Comparison of ENCODE assay signal across 7 mouse cellular contexts in genomic region chr6:71831581-71831960, GRCm38 (mm10). TPM values are rescaled to one million over a fixed set of nuclear protein-coding genes. Genes with fewer than 3 reads are reported as not detected.
DNase-seq lines count a peak whose midpoint lies in the region; ATAC-seq lines count a peak whose summit lies in the region.

No protein-coding gene starts in this region.

- H3K27ac ChIP-seq in embryonic facial prominence, embryonic 11.5 days (replicated peaks; ENCODE audit: low read depth, low read length): peak overlapping the region; percentile 74
- H3K27ac ChIP-seq in limb, embryonic 10.5 days: peak overlapping the region; percentile 93
- H3K27ac ChIP-seq in midbrain, embryonic 13.5 days: peak overlapping the region; percentile 88

- H3K27me3 ChIP-seq in embryonic facial prominence, embryonic 11.5 days (ENCODE audit: control insufficient read depth, insufficient read depth, low read length): no peaks in the 10 kb centered on the region
- H3K27me3 ChIP-seq in limb, embryonic 10.5 days (ENCODE audit: low read depth, poor library complexity, severe bottlenecking): no peaks in the 10 kb centered on the region
- no peaks in the 10 kb centered on the region for H3K27me3 ChIP-seq in midbrain, embryonic 13.5 days

- H3K9me3 ChIP-seq in embryonic facial prominence, embryonic 11.5 days (replicated peaks; ENCODE audit: control insufficient read depth, low read length): no peaks in the 10 kb centered on the region
- H3K9me3 ChIP-seq in limb, embryonic 10.5 days (replicated peaks): no peaks in the 10 kb centered on the region
- H3K9me3 ChIP-seq in midbrain, embryonic 13.5 days: no peaks in the 10 kb centered on the region

- H3K9ac ChIP-seq in embryonic facial prominence, embryonic 11.5 days (replicated peaks; ENCODE audit: low read length): peak overlapping the region; percentile 77
- H3K9ac ChIP-seq in midbrain, embryonic 13.5 days (replicated peaks): peak overlapping the region; percentile 88

- no peaks in the 10 kb centered on the region for H3K36me3 ChIP-seq in embryonic facial prominence, embryonic 11.5 days (replicated peaks; ENCODE audit: control insufficient read depth, insufficient read depth, low read depth, low read length)
- peaks cover 29% of the 10 kb centered on the region for H3K36me3 ChIP-seq in limb, embryonic 10.5 days
- H3K36me3 ChIP-seq in midbrain, embryonic 13.5 days: peaks cover 3% of the 10 kb centered on the region

- peak; percentile 99 for ATAC-seq in embryonic facial prominence, embryonic 11.5 days (replicated peaks; ENCODE audit: insufficient number of reproducible peaks, low FRiP score, low TSS enrichment, low read depth)
- ATAC-seq in granulocyte monocyte progenitor cell, adult 5-6 weeks (replicated peaks; ENCODE audit: poor library complexity, severe bottlenecking): peak; percentile 93
- peak; percentile 99 for ATAC-seq in midbrain, embryonic 13.5 days

- peak overlapping the region; percentile 85 for H3K4me3 ChIP-seq in embryonic facial prominence, embryonic 11.5 days (ENCODE audit: low read depth, low read length)
- peak overlapping the region; percentile 94 for H3K4me3 ChIP-seq in limb, embryonic 10.5 days
- peak overlapping the region; percentile 92 for H3K4me3 ChIP-seq in midbrain, embryonic 13.5 days (replicated peaks)

- H3K4me1 ChIP-seq in embryonic facial prominence, embryonic 11.5 days (ENCODE audit: control insufficient read depth, insufficient read depth, low read length): no peaks in the 10 kb centered on the region
- peaks cover 9% of the 10 kb centered on the region for H3K4me1 ChIP-seq in limb, embryonic 10.5 days
- H3K4me1 ChIP-seq in midbrain, embryonic 13.5 days (replicated peaks): peaks cover 19% of the 10 kb centered on the region

- 0% methylated on average over 21 of the region's 21 CpGs for WGBS in embryonic facial prominence, embryonic 11.5 days
- under 1% methylated on average over 21 of the region's 21 CpGs for WGBS in limb, embryonic 10.5 days
- WGBS in midbrain, embryonic 13.5 days: under 1% methylated on average over 21 of the region's 21 CpGs

- peak; percentile 97 for DNase-seq in adrenal gland, postnatal 14 days
- peak; percentile 96 for DNase-seq in embryonic facial prominence, embryonic 11.5 days (ENCODE audit: low spot score)
- peak; percentile 99 for DNase-seq in kidney, adult 11 months
- peak; percentile 90 for DNase-seq in limb, embryonic 10.5 days (ENCODE audit: low spot score)
- peak; percentile 87 for DNase-seq in spleen, adult 12 weeks (ENCODE audit: low spot score)

- H3K4me2 ChIP-seq in embryonic facial prominence, embryonic 11.5 days (ENCODE audit: low read depth, low read length): peak overlapping the region; percentile 35
- H3K4me2 ChIP-seq in midbrain, embryonic 13.5 days (replicated peaks): peak overlapping the region; percentile 74

RNA-seq across cellular contexts. Expression of gene Immt, which starts 0.4 kb away (rescaled TPM):
- total RNA-seq in adrenal gland, postnatal 14 days (2021): 387 and 402 TPM in 2 replicates
- 189 and 192 TPM in 2 replicates for polyA plus RNA-seq in embryonic facial prominence, embryonic 11.5 days (2014; fragmentation: Nextera tagmentation; extraction: Ambion mirVana)
- total RNA-seq in granulocyte monocyte progenitor cell, adult 5-6 weeks (2014; fragmentation: Nextera tagmentation): 148 and 158 TPM in 2 replicates
- total RNA-seq in granulocyte monocyte progenitor cell, adult 5-6 weeks (2017): 142 and 149 TPM in 2 replicates
- polyA plus RNA-seq in limb, embryonic 10.5 days (2016; fragmentation: Nextera tagmentation; extraction: Ambion mirVana): 231 and 240 TPM in 2 replicates
- 161 and 163 TPM in 2 replicates for polyA plus RNA-seq in midbrain, embryonic 13.5 days (2015; fragmentation: Nextera tagmentation; extraction: Ambion mirVana)

RNA-seq across cellular contexts. Expression of gene Mrpl35, which starts 4.8 kb away (rescaled TPM):
- total RNA-seq in adrenal gland, postnatal 14 days (2021): 50.1 and 54.5 TPM in 2 replicates
- polyA plus RNA-seq in embryonic facial prominence, embryonic 11.5 days (2014; fragmentation: Nextera tagmentation; extraction: Ambion mirVana): 68.1 and 73.0 TPM in 2 replicates
- total RNA-seq in granulocyte monocyte progenitor cell, adult 5-6 weeks (2014; fragmentation: Nextera tagmentation): 21.6 and 34.0 TPM in 2 replicates
- total RNA-seq in granulocyte monocyte progenitor cell, adult 5-6 weeks (2017): 40.0 and 54.7 TPM in 2 replicates
- 70.7 and 80.4 TPM in 2 replicates for polyA plus RNA-seq in limb, embryonic 10.5 days (2016; fragmentation: Nextera tagmentation; extraction: Ambion mirVana)
- 42.3 and 47.5 TPM in 2 replicates for polyA plus RNA-seq in midbrain, embryonic 13.5 days (2015; fragmentation: Nextera tagmentation; extraction: Ambion mirVana)

Comparison
In these comparisons a context has a peak if more than half of its experiments do, and no peak if none do; other contexts are left out.
1. Peak in every context shown above with its lines: DNase-seq, ATAC-seq, H3K4me3 ChIP-seq and H3K27ac ChIP-seq.